Mouse (Mus musculus) kidney, adult 8-10 months (tissue): ENCODE results near the gene Cttn.

Source experiments
- DNase-seq, 2 experiments: peaks; one replicate each; pipeline ENCODE4 v3.0.0; 2022

Cttn gene

GRCm38 (mm10) chr7:144448186-144448585 is 22.6 kb downstream of the Cttn start:
- DNase-seq, result no peak

DNA sequence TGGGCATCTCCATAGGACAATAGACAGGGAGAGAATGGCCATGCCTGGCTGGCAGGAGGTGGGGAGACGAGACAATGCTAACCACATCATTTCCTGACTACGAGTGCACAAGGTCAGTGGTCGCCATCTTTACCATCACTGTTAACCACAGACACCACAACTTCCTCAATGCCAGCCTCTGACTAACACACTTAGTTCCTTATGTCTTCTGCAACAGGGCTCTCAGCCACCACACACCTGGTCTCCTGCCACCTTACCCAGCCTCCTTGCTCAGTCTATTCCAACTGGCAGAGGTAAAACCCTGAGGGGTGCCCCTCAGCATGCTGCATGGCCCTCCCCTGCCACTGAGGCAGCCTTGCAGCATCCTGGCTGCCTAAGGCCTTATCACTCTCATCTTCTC is 23.7 kb downstream of the Cttn start:
- DNase-seq, result no peak

DNA sequence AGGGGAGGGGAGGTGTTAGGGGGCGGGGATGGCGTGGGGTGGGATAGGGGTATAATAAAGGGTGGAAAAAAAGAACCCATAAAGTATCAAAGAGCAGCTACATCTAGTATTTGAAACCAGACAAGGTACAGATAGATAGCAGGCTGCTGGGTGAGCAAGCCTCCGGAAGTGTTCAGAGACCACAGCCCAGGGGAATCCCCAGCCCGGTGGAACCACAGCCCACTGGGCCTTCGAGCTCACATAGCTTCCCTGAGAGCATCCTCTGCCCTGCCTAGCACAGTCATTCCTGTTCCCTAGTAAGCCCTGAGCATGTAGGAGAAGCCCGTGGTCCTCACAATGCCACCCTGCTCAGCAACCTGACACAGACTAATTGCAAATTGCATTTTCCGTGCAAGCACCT is 26.0 kb downstream of the Cttn start:
- no peak for DNase-seq

DNA sequence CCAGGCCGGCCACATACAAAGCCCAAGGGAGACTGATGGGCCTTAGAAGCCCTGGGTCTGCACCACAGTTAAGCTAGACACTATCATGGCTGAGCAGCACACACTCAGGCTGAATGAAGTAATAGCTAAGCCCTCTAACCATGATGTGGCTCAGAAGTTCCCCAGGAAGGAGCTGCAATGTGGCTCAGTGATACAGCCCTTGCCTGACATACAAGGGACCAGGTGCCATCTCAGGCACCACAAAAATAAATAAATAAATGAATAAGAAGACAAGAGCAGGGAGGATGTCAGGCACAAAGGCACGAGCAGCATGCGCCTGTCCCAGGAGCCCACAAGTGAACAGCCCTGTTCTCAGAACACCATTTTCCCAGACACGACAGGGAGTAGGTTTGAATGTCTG is 28.8 kb downstream of the Cttn start:
- no peak for DNase-seq

GRCm38 (mm10) chr7:144441466-144441865 is 29.3 kb downstream of the Cttn start:
- no peak for DNase-seq

DNA sequence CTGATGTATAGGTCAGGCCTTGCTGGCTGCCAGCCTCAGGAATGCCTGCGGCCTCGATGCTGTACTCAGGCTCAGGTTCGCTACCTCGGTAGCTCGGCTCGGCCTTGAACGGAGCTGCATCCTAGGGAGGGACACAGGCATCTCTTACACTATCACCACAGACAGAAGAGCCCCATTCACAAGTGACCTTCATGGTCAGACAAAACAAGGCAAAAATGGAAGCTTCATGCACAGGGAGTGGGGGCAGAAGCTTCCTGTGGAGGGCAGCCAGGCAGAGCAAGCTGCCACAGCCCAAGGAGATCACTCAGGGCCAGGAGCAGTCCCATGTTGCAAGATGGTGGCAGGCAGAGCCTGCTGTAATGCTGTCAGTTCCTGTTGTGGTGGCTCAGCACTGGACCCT is 32.0 kb downstream of the Cttn start:
- DNase-seq, result no peak

DNA sequence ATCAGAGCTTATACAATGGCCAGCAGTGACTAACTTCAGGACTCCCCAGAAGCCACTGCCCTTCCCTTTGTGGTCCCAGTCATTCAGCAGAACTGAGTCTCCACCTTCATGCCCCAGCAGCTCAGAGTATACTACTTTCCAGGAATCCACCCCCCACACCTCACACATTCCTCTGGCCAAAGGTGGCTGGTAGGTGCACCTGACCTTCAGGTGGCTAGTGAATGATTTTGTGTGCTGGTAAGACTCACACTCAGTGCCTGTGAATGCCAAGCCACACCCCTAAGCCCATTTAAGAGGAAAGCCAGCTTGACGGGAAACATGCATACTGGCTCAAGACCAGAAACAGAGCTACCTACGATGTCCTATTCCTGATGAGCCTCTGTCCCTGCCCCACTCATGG is 37.9 kb downstream of the Cttn start:
- DNase-seq, result peak; percentile 45 to 65

DNA sequence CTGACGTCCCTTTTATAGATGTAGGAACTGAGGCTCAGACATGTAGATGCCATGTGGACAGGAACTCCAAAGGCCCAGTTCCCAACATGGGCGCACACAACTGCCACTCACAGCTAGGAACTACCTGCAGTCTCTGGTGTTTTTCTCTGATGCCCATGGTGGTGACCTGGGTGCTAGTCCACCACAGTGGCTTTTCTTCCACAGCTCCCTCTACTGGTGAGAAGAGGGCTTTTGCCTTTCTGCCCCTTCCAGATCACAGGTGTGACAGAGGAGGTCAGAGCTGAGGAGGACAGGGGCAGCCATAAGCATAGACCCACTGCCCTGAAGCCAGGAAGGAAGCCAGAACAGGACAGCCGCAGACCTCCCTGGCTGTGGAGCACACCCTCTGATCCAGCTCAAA is 43.3 kb downstream of the Cttn start:
- DNase-seq, result no peak

DNA sequence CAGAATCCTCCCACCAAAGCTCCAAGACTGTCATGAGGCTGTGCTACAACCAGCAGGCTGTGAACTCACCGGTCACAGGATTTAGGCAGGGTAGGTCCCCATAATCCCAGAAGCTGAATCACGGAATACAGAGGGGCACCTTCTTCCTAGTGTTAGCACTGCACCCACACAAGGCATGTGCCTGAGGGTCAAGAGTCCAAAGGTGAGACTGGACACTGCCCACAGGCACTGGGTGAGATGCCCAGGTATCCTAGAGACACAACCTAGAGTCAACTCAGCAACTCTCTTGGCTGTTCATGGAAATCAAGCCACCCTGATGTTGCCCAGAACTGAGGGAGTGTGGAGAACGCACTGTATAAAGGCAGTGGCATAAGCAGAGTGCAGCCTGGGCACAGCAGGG is 44.2 kb downstream of the Cttn start:
- peak; percentile 25 to 38 for DNase-seq

DNA sequence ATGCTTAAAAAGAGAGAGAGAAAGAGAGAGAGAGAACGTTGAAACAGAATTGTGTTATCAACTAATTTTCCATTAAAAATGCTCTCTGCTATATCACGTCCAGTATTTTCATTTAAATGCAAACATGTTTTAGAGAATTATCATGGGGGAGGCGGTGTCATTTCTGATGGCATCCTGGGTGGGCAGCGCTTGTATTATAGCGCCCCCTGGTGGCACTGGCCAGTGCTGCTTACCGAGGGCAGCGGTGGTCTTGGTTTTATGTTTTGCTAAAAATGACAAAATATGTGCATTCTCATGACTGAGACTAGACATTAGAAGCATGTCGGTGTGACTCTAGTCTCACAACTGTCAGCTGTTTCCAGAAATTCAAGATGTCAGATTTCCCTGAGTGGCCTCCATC is 44.9 kb downstream of the Cttn start:
- DNase-seq, result peak in 1 of 2 experiments; percentile 40

- DNase-seq, result no peak
These were observed 49.3 kb downstream of the Cttn start for GRCm38 (mm10) chr7:144421478-144421877.

DNA sequence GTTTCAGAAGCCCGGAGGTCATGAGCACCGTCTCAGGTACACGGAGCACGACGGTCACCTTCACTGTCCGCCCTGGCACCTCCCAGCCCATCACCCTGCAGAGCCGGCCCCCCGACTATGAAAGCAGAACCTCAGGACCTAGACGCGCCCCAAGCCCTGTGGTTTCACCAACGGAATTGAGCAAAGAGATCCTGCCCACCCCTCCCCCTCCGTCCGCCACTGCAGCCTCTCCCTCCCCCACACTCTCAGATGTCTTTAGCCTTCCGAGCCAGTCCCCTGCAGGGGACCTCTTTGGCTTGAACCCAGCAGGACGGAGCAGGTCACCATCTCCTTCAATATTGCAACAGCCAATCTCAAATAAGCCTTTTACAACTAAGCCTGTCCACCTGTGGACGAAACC is 50.3 kb downstream of the Cttn start:
- no peak for DNase-seq

- DNase-seq, result no peak
These were observed 53.0 kb downstream of the Cttn start for GRCm38 (mm10) chr7:144417644-144418343.

GRCm38 (mm10) chr7:144417234-144417633 is 53.6 kb downstream of the Cttn start:
- no peak for DNase-seq

DNA sequence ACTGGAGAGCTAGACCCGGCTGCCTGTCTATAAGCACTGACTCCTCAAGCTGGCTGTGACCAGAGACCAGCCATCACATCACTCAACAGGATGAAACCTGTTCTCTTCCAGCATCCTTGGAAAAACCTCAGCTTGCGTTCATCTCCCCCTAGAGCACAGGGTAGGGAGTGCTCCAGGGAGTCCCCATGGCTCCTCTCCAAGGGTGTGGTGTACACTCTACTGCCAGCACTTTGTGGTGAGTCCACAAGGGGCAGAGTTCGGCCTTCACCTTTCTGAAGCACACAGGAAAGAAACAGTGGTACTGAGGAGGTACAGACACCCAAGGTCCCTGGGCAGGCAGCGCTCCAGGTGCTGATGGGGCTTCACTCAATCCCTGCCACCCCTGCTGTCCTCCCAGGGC is 55.0 kb downstream of the Cttn start:
- peak; percentile 39 to 45 for DNase-seq

- no peak for DNase-seq
These were observed 56.2 kb downstream of the Cttn start for GRCm38 (mm10) chr7:144414632-144415031.

DNA sequence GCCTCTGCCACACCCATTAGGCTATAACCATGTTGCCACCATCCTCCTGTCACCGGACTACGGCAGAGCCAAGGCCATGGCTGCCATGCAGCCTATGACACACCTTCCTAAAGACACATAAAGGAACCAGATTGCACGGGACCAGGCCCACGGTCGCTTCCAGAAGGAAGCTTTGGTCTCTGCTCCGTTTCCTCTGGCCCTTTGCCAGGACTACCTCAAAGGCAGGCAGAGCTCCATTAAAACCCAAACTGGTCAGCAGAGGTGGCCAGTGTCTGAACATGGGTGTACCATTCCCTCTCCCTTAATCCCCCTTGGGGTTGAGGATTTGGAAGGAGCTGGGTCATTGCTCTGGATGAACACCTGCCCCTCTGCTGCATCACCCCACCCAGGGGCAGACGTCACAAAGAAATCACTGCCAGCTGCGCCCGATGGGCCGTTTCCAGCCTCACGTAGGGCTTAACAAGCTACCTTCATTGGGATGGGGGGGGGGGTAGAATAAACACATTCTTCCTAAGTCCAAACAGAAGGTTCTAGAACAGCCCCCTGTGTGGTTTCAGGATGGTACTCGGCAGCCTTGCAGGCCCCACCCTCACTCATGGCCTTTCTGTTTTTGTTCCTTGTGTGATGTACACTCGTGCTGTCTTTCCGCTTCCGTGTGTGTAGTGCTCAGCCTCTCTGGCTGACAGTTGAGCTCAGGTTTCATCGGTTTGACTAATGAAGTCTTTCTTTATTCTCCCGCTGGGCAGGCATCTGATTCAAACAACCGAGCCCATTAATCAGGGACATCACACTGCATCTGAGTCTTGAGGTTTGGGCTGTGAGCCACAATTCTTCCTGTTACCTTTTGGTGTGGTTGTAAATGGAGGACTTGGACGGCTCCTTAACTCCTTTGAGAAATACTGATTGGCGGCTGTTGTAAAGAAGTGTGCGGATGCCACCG is 58.6 kb downstream of the Cttn start:
- no peak for DNase-seq

- no peak for DNase-seq
These were observed 61.1 kb downstream of the Cttn start for GRCm38 (mm10) chr7:144409682-144410081.

GRCm38 (mm10) chr7:144408464-144409000 is 62.3 kb downstream of the Cttn start:
- DNase-seq, result no peak

DNA sequence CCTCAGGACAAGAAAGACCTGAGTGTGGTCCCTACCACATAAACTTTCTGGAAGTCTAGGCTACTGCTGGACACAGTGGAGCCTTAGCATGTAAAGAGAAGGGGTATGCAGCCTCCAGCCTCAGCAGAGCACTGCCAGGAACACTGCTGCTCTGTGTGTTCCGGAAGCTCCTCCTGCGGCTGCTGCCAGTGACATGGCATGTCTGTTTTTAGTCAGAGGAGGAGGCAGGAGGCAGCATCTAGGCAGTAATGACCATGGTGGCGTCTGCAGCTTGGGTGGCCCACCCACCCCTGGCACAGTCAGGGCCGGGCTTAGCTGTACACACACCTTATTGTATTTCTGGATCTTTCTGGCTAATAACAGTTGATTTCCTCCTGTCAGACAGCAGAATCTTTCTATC is 63.1 kb downstream of the Cttn start:
- DNase-seq, result no peak

GRCm38 (mm10) chr7:144402492-144402891 is 68.3 kb downstream of the Cttn start:
- DNase-seq, result no peak

DNA sequence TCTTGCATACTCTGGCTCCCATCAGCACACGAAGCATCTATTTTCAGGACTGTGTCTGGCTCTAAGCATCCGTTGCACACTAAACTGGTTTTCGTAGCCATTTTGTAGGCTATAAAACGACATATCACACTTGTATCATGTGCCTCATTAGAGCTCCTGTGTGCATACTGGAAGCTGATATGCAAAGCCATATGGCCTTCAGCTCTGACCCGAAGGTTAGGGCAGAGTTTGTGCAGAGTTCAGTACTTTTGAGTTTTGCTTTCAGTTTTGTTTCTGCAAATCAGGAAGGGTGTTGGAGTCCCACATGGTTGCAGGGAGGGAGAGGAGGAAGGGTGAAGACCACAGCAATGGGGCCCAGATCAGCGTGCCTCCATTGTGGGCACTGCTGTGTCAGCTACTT is 79.1 kb downstream of the Cttn start:
- DNase-seq, result no peak

DNA sequence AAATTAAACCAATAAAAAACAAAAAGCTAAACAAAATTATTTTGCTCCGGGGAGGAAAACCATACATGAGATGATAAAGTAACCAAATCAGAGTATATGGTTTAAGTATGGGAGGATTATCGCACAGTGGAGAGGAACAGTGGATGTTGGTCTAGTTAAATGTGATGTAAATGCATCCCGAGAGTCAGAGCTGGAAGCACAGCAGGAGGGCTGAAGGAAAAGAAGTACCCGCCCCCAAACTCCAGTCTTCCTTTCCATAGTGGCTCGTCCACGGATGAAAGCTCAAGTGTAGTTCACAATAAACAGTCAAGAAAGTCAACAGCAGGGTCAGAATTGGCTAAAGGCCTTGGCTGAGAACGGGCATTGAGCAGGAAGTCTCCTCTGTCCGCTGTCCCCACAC is 80.1 kb downstream of the Cttn start:
- no peak for DNase-seq

GRCm38 (mm10) chr7:144389704-144390103 is 81.1 kb downstream of the Cttn start:
- no peak for DNase-seq
